Mouse (Mus musculus) CD4-positive naive resting alpha-beta T cell, adult 57 days (primary cell): Measurements from ENCODE around the gene Pgap1. TPM values are rescaled to one million over a fixed set of nuclear protein-coding genes. Genes with fewer than 3 reads are reported as not detected.

ENCODE experiments used
- total RNA-seq: library from RNA; stranded (reverse); gene quantifications from one replicate; pipeline ENCODE4 v1.2.4, GENCODE M21; 2023

The Pgap1 gene
- 32.7 TPM for total RNA-seq

GRCm38 (mm10) chr1:54557301-54558229 is at the start of gene Pgap1:
Gene Pgap1 (minus strand): TSS chr1:54557684.

GRCm38 (mm10) chr1:54438340-54439079 is 119.0 kb downstream of the Pgap1 start, which contains the start of gene Gtf3c3:
Gene Gtf3c3 (minus strand): TSS chr1:54438971.

Other genes starting within 250 kb of the Pgap1 start
- 21.6 TPM for gene Gtf3c3, start 118.7 kb downstream of the Pgap1 start, total RNA-seq